Mouse (Mus musculus) liver, postnatal 0 days (tissue): ENCODE data around the gene Mcm9. TPM values are rescaled to one million over a fixed set of nuclear protein-coding genes. Genes with fewer than 3 reads are reported as not detected.
"Not testable (repeated sequence)": the region's sequence is repeated elsewhere in the genome, so short reads cannot be mapped to it uniquely, and the experiment has no call there.

Experiments
- ATAC-seq: fragments of 200-750 bp; cut with Nextera tagmentation; 2 replicates; pipeline ENCODE4 v1.8.0; 2017; ENCODE audit warnings: mild to moderate bottlenecking, moderate library complexity
- DNase-seq: peaks from one replicate; pipeline ENCODE4 v3.0.0-alpha.2; 2016
- H3K27ac ChIP-seq: fragments of 300-500 bp; sonication (generic); 2 replicates; pipeline ENCODE4 v1.5.1; 2014; ENCODE audit warnings: antibody characterized with exemption, moderate library complexity, mild to moderate bottlenecking, low read depth
- H3K27me3 ChIP-seq: fragments of 300-500 bp; sonication (generic); 2 replicates; pipeline ENCODE4 v1.6.1; 2014; ENCODE audit warnings: low read length, control low read depth, mixed read lengths; ENCODE audit not compliant: insufficient read depth
- H3K36me3 ChIP-seq: fragments of 300-500 bp; sonication (generic); replicated peaks from 2 replicates; pipeline ENCODE4 v1.6.1; 2014; ENCODE audit warnings: mild to moderate bottlenecking, control low read depth, low read length, moderate library complexity, mixed read lengths; ENCODE audit not compliant: insufficient read depth
- H3K4me1 ChIP-seq: fragments of 300-500 bp; sonication (generic); 2 replicates; pipeline ENCODE4 v1.6.1; 2014; ENCODE audit warnings: antibody characterized with exemption, mild to moderate bottlenecking, control low read depth; ENCODE audit not compliant: insufficient read depth
- H3K4me2 ChIP-seq: fragments of 300-500 bp; sonication (generic); 2 replicates; pipeline ENCODE4 v1.6.1; 2014; ENCODE audit warnings: low read depth, mild to moderate bottlenecking, low read length, moderate library complexity, mixed read lengths
- H3K4me3 ChIP-seq: fragments of 300-500 bp; sonication (generic); 2 replicates; pipeline ENCODE4 v1.5.1; 2014; ENCODE audit warnings: low read depth, low read length
- H3K9ac ChIP-seq: fragments of 300-500 bp; sonication (generic); replicated peaks from 2 replicates; pipeline ENCODE4 v1.6.1; 2014; ENCODE audit warnings: mild to moderate bottlenecking, moderate library complexity
- H3K9me3 ChIP-seq: fragments of 300-500 bp; sonication (generic); 2 replicates; pipeline ENCODE4 v1.6.1; 2016; ENCODE audit warnings: mild to moderate bottlenecking, control low read depth, low read length, mixed read lengths
- CTCF ChIP-seq: sonication (generic); IDR thresholded peaks from 2 replicates; pipeline ENCODE4 v1.5.1; 2016; ENCODE audit warnings: antibody characterized with exemption, low read depth
- EP300 ChIP-seq: IDR thresholded peaks from 2 replicates; pipeline ENCODE4 v1.6.1; 2016; ENCODE audit warnings: antibody characterized with exemption, low read depth, mild to moderate bottlenecking
- WGBS: fragments of 180-500 bp; shearing (Covaris S2); extraction: QIAGEN DNeasy Blood & Tissue Kit; methylation state at CpG from one replicate; pipeline ENCODE4 v1.1.7; 2014; ENCODE audit not compliant: insufficient replicate concordance; 5-methylcytosine and 5-hydroxymethylcytosine counted together
- polyA plus RNA-seq: library from polyadenylated mRNA; unstranded; fragments of >200 nt; fragmentation: Nextera tagmentation; extraction: Ambion mirVana; gene quantifications from 2 replicates; pipeline ENCODE4 v1.2.1, GENCODE M21; 2015

The Mcm9 gene
- polyA plus RNA-seq = 2.7 and 3.0 TPM in 2 replicates

GRCm38 (mm10) chr10:53630339-53630738 lies at the start of gene Mcm9:
Gene Mcm9, minus strand, starts transcription at chr10:53630439.
- not testable (repeated sequence) for H3K27me3 ChIP-seq, H3K4me1 ChIP-seq, H3K9me3 ChIP-seq, ATAC-seq, DNase-seq, H3K36me3 ChIP-seq
- H3K4me2 ChIP-seq = peak within 1 kb of the TSS; percentile 76
- peak within 1 kb of the TSS; percentile 80 for H3K9ac ChIP-seq
- 50% methylated on average over 10 of the region's 10 CpGs for WGBS
- H3K27ac ChIP-seq = peak within 1 kb of the TSS; percentile 95
- H3K4me3 ChIP-seq = peak within 1 kb of the TSS; percentile 86

DNA sequence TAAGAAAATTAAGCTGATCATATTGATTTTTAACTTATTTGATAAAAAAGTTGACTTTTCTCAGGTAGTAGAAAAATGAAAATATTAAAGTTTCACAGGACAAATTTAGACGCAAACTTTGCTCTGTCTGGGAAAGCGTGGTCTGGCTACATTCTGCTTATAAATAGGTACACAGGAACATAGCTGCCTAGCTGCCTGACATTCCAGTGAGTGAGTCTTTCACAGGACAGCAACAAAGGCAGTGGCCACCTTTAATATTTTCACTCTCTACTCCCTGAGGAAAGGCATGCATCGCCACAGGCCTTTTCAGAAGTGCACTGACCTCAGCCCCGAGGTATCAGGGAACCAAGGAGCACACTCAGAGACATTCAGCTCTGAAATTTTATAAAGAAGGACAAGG lies 31.5 kb upstream of the Mcm9 start:
- no peak overlapping the region for H3K4me2 ChIP-seq
- DNase-seq (no peak), ATAC-seq (no peak)
- H3K4me1 ChIP-seq = no peaks in the 10 kb centered on the region
- H3K4me3 ChIP-seq = no peak overlapping the region
- no peak overlapping the region for H3K27ac ChIP-seq
- H3K36me3 ChIP-seq = no peaks in the 10 kb centered on the region
- H3K9ac ChIP-seq = no peak overlapping the region
- no peak for TF ChIP-seq EP300
- no peak for TF ChIP-seq CTCF
- H3K9me3 ChIP-seq = no peaks in the 10 kb centered on the region
- WGBS = 85% methylated on average over 4 of the region's 4 CpGs
- H3K27me3 ChIP-seq = no peaks in the 10 kb centered on the region

DNA sequence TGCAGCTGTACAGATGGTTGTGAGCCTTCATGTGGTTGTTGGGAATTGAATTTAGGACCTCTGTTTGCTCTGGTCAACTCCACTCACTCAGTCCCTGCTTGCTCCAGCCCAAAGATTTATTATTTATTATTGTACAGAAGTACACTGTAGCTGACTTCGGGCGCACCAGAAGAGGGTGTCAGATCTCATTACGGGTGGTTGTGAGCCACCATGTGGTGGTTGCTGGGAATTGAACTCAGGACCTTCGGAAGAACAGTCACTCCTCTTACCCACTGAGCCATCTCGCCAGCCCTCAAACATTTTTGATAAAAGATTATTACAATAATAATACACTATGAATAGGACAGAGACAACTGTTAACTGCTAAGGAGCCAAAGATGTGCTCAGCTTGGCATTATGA lies 24.0 kb upstream of the Mcm9 start:
- not testable (repeated sequence) for H3K36me3 ChIP-seq, H3K4me2 ChIP-seq, H3K4me3 ChIP-seq, H3K9me3 ChIP-seq, H3K27ac ChIP-seq, H3K4me1 ChIP-seq, H3K27me3 ChIP-seq, H3K9ac ChIP-seq, DNase-seq, ATAC-seq
- WGBS = 60% methylated on average over 5 of the region's 5 CpGs
- peak; percentile 22; the same call in 1 of the 2 replicates for TF ChIP-seq CTCF

DNA sequence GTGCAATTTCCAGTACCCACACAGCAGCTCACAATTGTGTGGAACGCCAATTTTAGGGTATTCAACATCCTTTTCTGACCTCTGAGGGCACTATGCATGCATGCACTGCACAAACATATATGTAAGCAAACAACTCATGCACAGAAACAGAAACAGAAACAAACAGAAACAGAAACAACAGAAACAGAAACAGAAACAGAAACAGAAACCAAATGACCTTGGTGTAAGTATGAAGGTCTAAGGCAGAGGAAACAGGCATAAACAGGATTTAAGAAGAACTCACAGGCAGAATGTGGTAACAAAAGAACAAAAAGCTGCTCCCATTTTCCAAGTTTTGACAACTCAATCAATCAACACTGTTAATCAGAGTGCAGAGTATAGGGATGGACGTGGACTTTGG lies 20.4 kb upstream of the Mcm9 start:
- Histone ChIP-seq H3K4me1 (no peaks in the 10 kb centered on the region), H3K27me3 (no peaks in the 10 kb centered on the region), H3K27ac (no peak overlapping the region), H3K36me3 (no peaks in the 10 kb centered on the region), H3K9me3 (no peaks in the 10 kb centered on the region), H3K4me3 (no peak overlapping the region), H3K9ac (no peak overlapping the region), H3K4me2 (no peak overlapping the region)
- no peak for DNase-seq
- ATAC-seq = no peak
- TF ChIP-seq EP300 (no peak), CTCF (no peak)
- WGBS = 63% methylated on average over 2 of the region's 2 CpGs

DNA sequence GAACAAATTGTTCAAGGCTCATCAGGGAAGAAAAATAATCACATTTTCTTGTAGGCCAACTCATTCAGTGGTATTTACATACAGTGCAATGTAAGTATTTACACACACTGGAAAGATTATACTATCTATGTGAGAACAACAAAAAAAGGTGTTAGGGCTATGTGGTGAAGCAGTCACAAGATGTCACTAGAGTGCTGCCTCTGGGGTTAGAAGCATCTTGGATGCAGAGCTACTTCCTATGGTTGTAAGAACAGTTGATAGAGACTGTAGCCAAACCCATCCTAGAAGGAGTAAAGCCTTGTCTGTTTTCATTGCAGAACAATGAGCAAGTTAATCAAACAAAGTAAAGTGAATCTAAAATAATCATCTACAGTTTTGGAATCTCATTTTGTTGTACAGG lies 11.3 kb upstream of the Mcm9 start:
- H3K4me2 ChIP-seq = no peak overlapping the region
- H3K27me3 ChIP-seq = no peaks in the 10 kb centered on the region
- no peaks in the 10 kb centered on the region for H3K36me3 ChIP-seq
- no peak overlapping the region for H3K9ac ChIP-seq
- H3K4me1 ChIP-seq = no peaks in the 10 kb centered on the region
- DNase-seq (no peak), ATAC-seq (no peak)
- no peaks in the 10 kb centered on the region for H3K9me3 ChIP-seq
- no peak overlapping the region for H3K4me3 ChIP-seq
- TF ChIP-seq CTCF = peak; percentile 70
- no peak for TF ChIP-seq EP300
- no peak overlapping the region for H3K27ac ChIP-seq

- H3K4me2 ChIP-seq = no peak overlapping the region
- no peak overlapping the region for H3K9ac ChIP-seq
- WGBS = 39% methylated on average over 13 of the region's 13 CpGs
- no peaks in the 10 kb centered on the region for H3K9me3 ChIP-seq
- no peak for ATAC-seq
- H3K27ac ChIP-seq = no peak overlapping the region
- no peak for TF ChIP-seq EP300
- TF ChIP-seq CTCF = no peak
- no peaks in the 10 kb centered on the region for H3K36me3 ChIP-seq
- no peaks in the 10 kb centered on the region for H3K27me3 ChIP-seq
- DNase-seq = no peak
- no peaks in the 10 kb centered on the region for H3K4me1 ChIP-seq
- H3K4me3 ChIP-seq = no peak overlapping the region
These were observed 5.2 kb upstream of the Mcm9 start for GRCm38 (mm10) chr10:53635246-53635971.

GRCm38 (mm10) chr10:53634160-53634559 lies 3.9 kb upstream of the Mcm9 start:
- H3K9me3 ChIP-seq = no peaks in the 10 kb centered on the region
- no peaks in the 10 kb centered on the region for H3K36me3 ChIP-seq
- DNase-seq = no peak
- no peak overlapping the region for H3K4me3 ChIP-seq
- no peaks in the 10 kb centered on the region for H3K4me1 ChIP-seq
- H3K27ac ChIP-seq = no peak overlapping the region
- no peaks in the 10 kb centered on the region for H3K27me3 ChIP-seq
- 84% methylated on average over 10 of the region's 10 CpGs for WGBS
- ATAC-seq = no peak
- H3K9ac ChIP-seq = no peak overlapping the region
- no peak overlapping the region for H3K4me2 ChIP-seq
- TF ChIP-seq EP300 (no peak), CTCF (no peak)
